8 mouse cellular contexts compared by ENCODE assay signal in the genomic region with DNA sequence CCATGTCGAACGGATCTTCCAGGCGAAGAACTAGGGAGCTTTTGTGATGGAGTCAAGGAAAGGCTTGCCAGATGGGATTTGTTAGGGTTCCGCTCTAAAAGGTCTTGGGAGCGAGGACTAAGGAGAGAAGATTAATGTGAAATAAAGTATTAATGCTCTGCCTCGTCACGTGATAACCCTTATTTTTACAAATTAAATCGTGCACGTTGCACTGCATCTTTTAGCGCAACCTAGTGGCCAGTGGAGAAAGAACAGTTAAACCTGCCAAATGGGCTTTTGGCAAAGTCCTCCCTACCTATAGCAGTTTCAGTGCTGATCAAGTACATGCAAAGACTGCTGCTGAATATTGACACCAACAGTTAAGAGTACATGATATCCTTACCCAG. TPM values are rescaled to one million over a fixed set of nuclear protein-coding genes. Genes with fewer than 3 reads are reported as not detected.
DNase-seq lines count a peak whose midpoint lies in the region; ATAC-seq lines count a peak whose summit lies in the region.

No protein-coding gene starts in this region.

- H3K9ac ChIP-seq in forebrain, embryonic 14.5 days (ENCODE audit: low read length), result peak overlapping the region; percentile 76

- DNase-seq in Muller cell, postnatal 12 days (ENCODE audit: inconsistent ontology term), result peak; percentile 87
- DNase-seq in c-Kit-positive CD71-positive TER-119-negative erythroid progenitor cells, embryonic 14.5 days (ENCODE audit: low read depth), result peak; percentile 73
- DNase-seq in forebrain, embryonic 14.5 days (ENCODE audit: low spot score), result peak; percentile 94
- DNase-seq in hindbrain, embryonic 10.5 days (ENCODE audit: low spot score), result peak; percentile 70
- DNase-seq in layer of hippocampus, adult 9-11 months, result peak; percentile 85
- peak; percentile 80 for DNase-seq in lung, postnatal 14 days
- DNase-seq in retina, embryonic 14.5 days (ENCODE audit: low spot score), result peak; percentile 86
- DNase-seq in thymus, postnatal 4 days, result peak; percentile 78

- H3K4me2 ChIP-seq in forebrain, embryonic 14.5 days (ENCODE audit: low read length), result peak overlapping the region; percentile 51

- peak overlapping the region; percentile 82 for H3K4me3 ChIP-seq in forebrain, embryonic 14.5 days (ENCODE audit: low read depth, low read length)
- H3K4me3 ChIP-seq in hindbrain, embryonic 10.5 days, result peak overlapping the region; percentile 73

- H3K4me1 ChIP-seq in forebrain, embryonic 14.5 days (ENCODE audit: control insufficient read depth, insufficient read depth, low read length), result peaks cover 10% of the 10 kb centered on the region
- H3K4me1 ChIP-seq in hindbrain, embryonic 10.5 days (replicated peaks), result peaks cover 30% of the 10 kb centered on the region

- peak overlapping the region; percentile 96 for H3K27ac ChIP-seq in forebrain, embryonic 14.5 days (ENCODE audit: low read depth, low read length)
- peak overlapping the region; percentile 94 for H3K27ac ChIP-seq in hindbrain, embryonic 10.5 days

- ATAC-seq in forebrain, embryonic 14.5 days, result peak; percentile 24

- WGBS in forebrain, embryonic 14.5 days, result under 1% methylated on average over 10 of the region's 10 CpGs
- under 1% methylated on average over 10 of the region's 10 CpGs for WGBS in hindbrain, embryonic 10.5 days

- H3K9me3 ChIP-seq in forebrain, embryonic 14.5 days (replicated peaks; ENCODE audit: control insufficient read depth, low read length), result no peaks in the 10 kb centered on the region
- H3K9me3 ChIP-seq in hindbrain, embryonic 10.5 days, result no peaks in the 10 kb centered on the region

- no peaks in the 10 kb centered on the region for H3K27me3 ChIP-seq in forebrain, embryonic 14.5 days (replicated peaks; ENCODE audit: control insufficient read depth, insufficient read depth, low read length)
- H3K27me3 ChIP-seq in hindbrain, embryonic 10.5 days (ENCODE audit: insufficient read depth, poor library complexity, severe bottlenecking), result no peaks in the 10 kb centered on the region

- 0 out of 2 replicates have a peak, but pooled peaks cover 2% of the 10 kb centered on the region for H3K36me3 ChIP-seq in forebrain, embryonic 14.5 days (ENCODE audit: control insufficient read depth, insufficient read depth, low read length)
- no peaks in the 10 kb centered on the region for H3K36me3 ChIP-seq in hindbrain, embryonic 10.5 days

RNA-seq across cellular contexts. Expression of a gene that starts 3.3 kb away (rescaled TPM):
- 63.3 and 75.4 TPM in 2 replicates for polyA plus RNA-seq in forebrain, embryonic 14.5 days (2014; fragmentation: Nextera tagmentation; extraction: Ambion mirVana)
- 151 and 188 TPM in 2 replicates for polyA plus RNA-seq in hindbrain, embryonic 10.5 days (2016; fragmentation: Nextera tagmentation; extraction: Ambion mirVana)

RNA-seq across cellular contexts. Expression of a gene that starts 3.4 kb away (rescaled TPM):
- polyA plus RNA-seq in forebrain, embryonic 14.5 days (2014; fragmentation: Nextera tagmentation; extraction: Ambion mirVana), result 17.1 and 20.2 TPM in 2 replicates
- 14.3 and 15.3 TPM in 2 replicates for polyA plus RNA-seq in hindbrain, embryonic 10.5 days (2016; fragmentation: Nextera tagmentation; extraction: Ambion mirVana)

Comparison
In these comparisons a context has a peak if more than half of its experiments do, and no peak if none do; other contexts are left out.
1. Peak in every context shown above with its lines: DNase-seq, ATAC-seq, H3K4me3 ChIP-seq and H3K27ac ChIP-seq.